Mouse (Mus musculus): ENCODE measurements around the gene Cst9.

Gene Cst9

DNA sequence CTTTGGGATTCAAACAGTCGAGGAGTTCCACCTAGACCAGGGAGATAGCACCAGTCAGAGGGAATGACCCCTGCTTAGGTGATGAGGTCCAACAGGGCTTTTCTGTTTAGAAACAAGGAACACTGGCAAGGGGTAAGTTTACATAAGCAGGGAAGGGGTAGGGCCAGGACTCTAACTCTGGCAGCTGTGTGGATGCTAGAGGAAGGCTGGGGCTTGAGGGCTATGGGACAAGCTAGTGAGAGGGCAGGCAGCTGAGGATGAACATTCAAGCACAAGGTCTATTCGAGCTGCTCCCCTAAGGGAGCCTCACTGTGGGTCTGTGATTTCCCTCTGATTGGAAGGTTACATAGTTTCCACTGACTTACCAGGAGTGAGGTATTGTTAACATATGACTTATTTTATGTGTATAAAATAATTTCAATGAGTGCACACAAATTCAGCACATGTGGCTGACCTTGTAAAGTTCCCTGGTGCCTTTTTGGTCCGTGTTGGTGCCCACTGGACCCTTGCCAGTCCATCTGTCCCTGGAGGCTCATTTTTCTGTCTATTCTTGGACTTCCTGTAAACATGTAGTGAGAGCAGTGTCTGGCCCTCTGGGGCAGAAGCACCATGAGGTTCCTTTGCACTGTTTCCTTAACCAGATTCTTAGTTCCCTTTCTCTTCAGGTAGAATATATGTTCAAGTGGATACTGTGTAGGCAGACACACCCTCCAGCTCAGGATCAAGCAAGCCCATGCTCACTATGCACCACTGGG is 42.2 kb downstream of the Cst9 start:
- peak; percentile 56 to 57 for DNase-seq (ENCODE audit: low spot score in 2 of 2)

DNA sequence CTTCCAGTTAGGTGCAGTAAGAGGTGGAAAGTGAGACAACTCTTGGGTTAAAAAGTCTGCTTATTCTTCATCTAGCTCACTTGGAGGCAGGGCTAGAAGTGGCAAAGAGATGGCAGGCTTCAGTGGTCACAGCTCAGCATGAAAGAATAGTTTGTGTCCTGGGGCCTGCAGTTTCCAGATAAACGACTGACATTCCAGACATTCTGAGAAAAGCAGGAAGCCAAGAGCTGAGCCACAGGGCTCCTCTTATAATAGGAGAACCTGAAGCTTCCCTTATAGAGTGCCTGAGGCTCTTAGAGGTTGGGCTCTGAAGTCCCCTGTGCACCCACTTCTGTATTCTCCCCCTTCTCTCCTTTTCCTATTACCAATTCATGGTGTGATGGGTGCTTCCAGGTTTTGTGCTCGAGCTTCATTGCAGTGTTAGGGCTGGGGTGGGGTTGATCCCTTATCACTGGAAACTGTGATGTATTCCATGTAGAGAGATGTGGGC is 43.7 kb downstream of the Cst9 start:
- no peak for DNase-seq (ENCODE audit: low spot score in 2 of 2)

GRCm38 (mm10) chr2:148879199-148879598 is 44.3 kb downstream of the Cst9 start:
- no peak for DNase-seq (ENCODE audit: low spot score in 2 of 2)

DNA sequence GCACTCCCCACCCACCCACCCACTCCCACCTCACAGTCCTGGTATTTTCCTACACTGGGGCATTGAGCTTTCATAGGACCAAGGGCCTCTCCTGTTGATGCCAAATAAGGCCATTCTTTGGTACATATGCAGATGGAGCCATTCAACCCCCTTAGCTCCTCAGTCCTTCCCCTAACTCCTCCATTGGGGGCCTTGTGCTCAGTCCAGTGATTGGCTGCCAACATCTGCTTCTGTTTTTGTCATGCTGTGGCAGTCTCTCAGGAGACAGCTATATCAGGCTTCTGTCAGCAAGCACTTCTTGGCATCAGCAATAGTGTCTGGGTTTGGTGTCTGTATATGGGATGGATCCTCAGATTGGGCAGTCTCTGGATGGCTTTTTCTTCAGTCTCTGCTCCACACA is 49.8 kb downstream of the Cst9 start:
- no peak for DNase-seq (ENCODE audit: low spot score in 2 of 2)

All from right cerebral cortex, postnatal 10 days (tissue).